Mouse (Mus musculus) embryonic facial prominence, embryonic 15.5 days (tissue): ENCODE measurements at regions not wholly inside any gene's neighbourhood (a gene's known extent, or its start where the extent isn't known, plus 50 kb on each side); places are given as distances from the start of the nearest gene placed in this dataset.

Experiments used
- ATAC-seq: fragments of 200-750 bp; cut with Nextera tagmentation; 2 replicates; pipeline ENCODE4 v1.8.0; 2017; ENCODE audit warnings: low read depth, moderate TSS enrichment; ENCODE audit not compliant: insufficient number of reproducible peaks, low FRiP score, low TSS enrichment
- H3K27ac ChIP-seq: fragments of 300-500 bp; sonication (generic); replicated peaks from 2 replicates; pipeline ENCODE4 v1.5.1; 2015; ENCODE audit warnings: mild to moderate bottlenecking, inconsistent platforms
- H3K27me3 ChIP-seq: fragments of 300-500 bp; sonication (generic); 2 replicates; pipeline ENCODE4 v1.6.1; 2015; ENCODE audit warnings: inconsistent platforms
- H3K36me3 ChIP-seq: fragments of 300-500 bp; sonication (generic); 2 replicates; pipeline ENCODE4 v1.6.1; 2015; ENCODE audit warnings: mild to moderate bottlenecking, inconsistent platforms
- H3K4me1 ChIP-seq: fragments of 300-500 bp; sonication (generic); 2 replicates; pipeline ENCODE4 v1.6.1; 2015; ENCODE audit warnings: inconsistent platforms
- H3K4me2 ChIP-seq: fragments of 300-500 bp; sonication (generic); replicated peaks from 2 replicates; pipeline ENCODE4 v1.6.1; 2015; ENCODE audit warnings: mild to moderate bottlenecking, inconsistent platforms
- H3K4me3 ChIP-seq: fragments of 300-500 bp; sonication (generic); replicated peaks from 2 replicates; pipeline ENCODE4 v1.5.1; 2015; ENCODE audit warnings: mild to moderate bottlenecking, inconsistent platforms
- H3K9ac ChIP-seq: fragments of 300-500 bp; sonication (generic); 2 replicates; pipeline ENCODE4 v1.6.1; 2015; ENCODE audit warnings: inconsistent platforms
- H3K9me3 ChIP-seq: fragments of 300-500 bp; sonication (generic); replicated peaks from 2 replicates; pipeline ENCODE4 v1.6.1; 2016; ENCODE audit warnings: inconsistent platforms
- WGBS: fragments of 180-500 bp; shearing (Covaris S2); methylation state at CpG from one replicate; pipeline ENCODE4 v1.1.7; 2015; 5-methylcytosine and 5-hydroxymethylcytosine counted together

- H3K4me3 ChIP-seq, result no peak overlapping the region
- H3K36me3 ChIP-seq, result no peaks in the 10 kb centered on the region
- H3K27ac ChIP-seq, result no peak overlapping the region
- WGBS, result 87% methylated on average over 4 of the region's 4 CpGs
- H3K4me1 ChIP-seq, result peaks cover 24% of the 10 kb centered on the region
- H3K4me2 ChIP-seq, result no peak overlapping the region
- no peak overlapping the region for H3K9ac ChIP-seq
- H3K27me3 ChIP-seq, result no peaks in the 10 kb centered on the region
- no peak for ATAC-seq
- no peaks in the 10 kb centered on the region for H3K9me3 ChIP-seq
Observed at GRCm38 (mm10) chr15:36378640-36379039, 628.9 kb downstream of the Zfp706 start.

- Histone ChIP-seq H3K27ac (no peak overlapping the region), H3K4me1 (peaks cover 26% of the 10 kb centered on the region), H3K4me3 (no peak overlapping the region), H3K9me3 (no peaks in the 10 kb centered on the region), H3K27me3 (no peaks in the 10 kb centered on the region), H3K9ac (no peak overlapping the region), H3K36me3 (no peaks in the 10 kb centered on the region), H3K4me2 (no peak overlapping the region)
- no peak for ATAC-seq
- WGBS, result 73% methylated on average over 6 of the region's 6 CpGs
Observed at GRCm38 (mm10) chr15:36376551-36376950, 631.0 kb downstream of the Zfp706 start.

- H3K27me3 ChIP-seq, result no peaks in the 10 kb centered on the region
- H3K4me2 ChIP-seq, result peak overlapping the region; percentile 65
- peak; percentile 21; the same call in 1 of the 2 replicates for ATAC-seq
- WGBS, result 4% methylated on average over 1 of the region's 1 CpGs
- H3K9ac ChIP-seq, result no peak overlapping the region
- no peaks in the 10 kb centered on the region for H3K36me3 ChIP-seq
- H3K9me3 ChIP-seq, result no peaks in the 10 kb centered on the region
- H3K4me3 ChIP-seq, result peak overlapping the region; percentile 41
- peak overlapping the region; percentile 81; the same call in 1 of the 2 replicates for H3K27ac ChIP-seq
- peaks cover 20% of the 10 kb centered on the region for H3K4me1 ChIP-seq
Observed at GRCm38 (mm10) chr15:36375549-36375885, 632.1 kb downstream of the Zfp706 start.

DNA sequence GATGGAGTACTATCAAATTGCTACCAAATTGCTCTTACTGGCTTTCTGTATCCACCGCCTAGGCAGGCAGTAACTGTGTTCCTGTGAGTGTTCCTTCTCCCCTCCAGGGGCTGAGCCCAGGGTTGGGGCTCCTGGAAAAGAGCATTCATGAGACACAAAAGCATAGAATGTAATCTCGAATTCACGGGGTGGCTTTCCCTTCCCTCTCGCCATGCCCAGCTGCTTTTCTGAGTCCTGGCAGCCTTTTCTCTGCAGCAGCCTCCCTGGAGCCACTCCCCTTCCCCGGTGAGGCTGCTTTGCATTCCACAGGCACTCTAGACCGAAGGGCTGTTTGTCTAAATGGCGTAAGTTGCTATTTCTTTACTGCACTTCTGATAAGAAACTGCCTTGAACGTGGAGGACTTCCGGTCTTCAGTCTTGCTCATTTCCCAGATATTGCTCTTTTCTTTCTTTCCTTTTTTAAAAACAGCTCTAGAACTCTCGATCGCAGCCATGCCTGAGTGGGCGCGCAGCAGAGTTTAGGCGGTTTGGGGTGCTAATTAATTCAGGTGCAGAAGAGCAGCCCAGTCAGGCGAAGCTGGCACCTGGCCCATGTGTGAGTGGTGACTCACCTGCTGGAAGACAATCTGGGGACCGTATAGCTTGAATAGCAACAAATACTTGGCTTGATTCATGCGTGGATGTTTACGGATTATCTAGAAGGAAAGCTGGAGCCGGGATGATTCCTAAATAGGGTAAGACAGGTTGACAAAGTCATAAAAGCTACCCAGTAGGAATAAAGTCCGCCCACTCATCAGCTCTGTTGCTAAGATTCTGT lies 632.6 kb downstream of the Zfp706 start:
- H3K9ac ChIP-seq, result peak overlapping the region; percentile 21; the same call in 1 of the 2 replicates

DNA sequence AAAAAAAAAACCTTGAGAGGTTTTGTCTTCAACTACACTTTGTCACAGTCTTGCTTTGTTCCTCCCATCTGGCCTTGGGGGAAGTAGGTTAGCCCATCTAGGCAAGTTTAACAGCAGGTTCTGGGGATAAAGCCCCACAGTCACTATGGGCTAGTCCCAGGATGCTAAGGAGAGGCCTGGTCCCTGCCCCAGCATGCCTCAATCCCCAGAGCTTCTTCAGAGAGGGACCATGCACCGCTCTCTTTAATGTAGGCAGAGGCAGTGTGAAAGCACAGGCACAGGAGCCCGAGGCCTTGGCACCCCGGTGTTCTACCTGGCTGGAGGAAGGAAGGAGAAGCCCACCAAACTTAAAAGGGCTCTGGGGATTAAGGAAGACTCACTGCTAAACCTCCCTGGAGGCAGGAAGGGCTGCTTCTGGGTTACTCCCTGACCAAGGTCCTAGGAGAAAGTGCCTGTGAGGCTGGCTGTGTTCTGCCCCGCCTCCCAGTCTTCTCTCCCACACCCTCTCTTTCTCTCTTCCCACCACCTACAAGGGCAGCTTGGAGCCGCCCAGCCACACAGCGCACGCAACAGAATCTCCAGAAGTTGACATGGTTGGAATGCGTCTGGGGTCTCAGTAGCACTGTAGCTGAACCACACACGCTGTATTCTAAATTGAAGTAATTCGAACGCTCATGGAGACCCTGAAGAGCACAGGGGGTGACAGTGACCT lies 633.5 kb downstream of the Zfp706 start:
- ATAC-seq, result peak; percentile 66
- peak overlapping the region; percentile 65 for H3K4me2 ChIP-seq
- H3K9ac ChIP-seq, result 0 out of 2 replicates have a peak overlapping the region, but pooled peaks have one; percentile 21
- peaks cover 20% of the 10 kb centered on the region for H3K4me1 ChIP-seq
- H3K36me3 ChIP-seq, result no peaks in the 10 kb centered on the region
- H3K9me3 ChIP-seq, result no peaks in the 10 kb centered on the region
- H3K27ac ChIP-seq, result peak overlapping the region; percentile 81
- 6% methylated on average over 11 of the region's 11 CpGs for WGBS
- H3K27me3 ChIP-seq, result no peaks in the 10 kb centered on the region
- H3K4me3 ChIP-seq, result peak overlapping the region; percentile 41

More for the DNA sequence above, 632.6 kb downstream of the Zfp706 start:
- WGBS, result 1% methylated on average over 20 of the region's 20 CpGs
- H3K27ac ChIP-seq, result peak overlapping the region; percentile 81
- H3K4me2 ChIP-seq, result peak overlapping the region; percentile 65
- peak overlapping the region; percentile 41 for H3K4me3 ChIP-seq
- no peaks in the 10 kb centered on the region for H3K27me3 ChIP-seq
- peaks cover 20% of the 10 kb centered on the region for H3K4me1 ChIP-seq
- H3K9me3 ChIP-seq, result no peaks in the 10 kb centered on the region
- peak; percentile 53 for ATAC-seq
- H3K36me3 ChIP-seq, result no peaks in the 10 kb centered on the region

DNA sequence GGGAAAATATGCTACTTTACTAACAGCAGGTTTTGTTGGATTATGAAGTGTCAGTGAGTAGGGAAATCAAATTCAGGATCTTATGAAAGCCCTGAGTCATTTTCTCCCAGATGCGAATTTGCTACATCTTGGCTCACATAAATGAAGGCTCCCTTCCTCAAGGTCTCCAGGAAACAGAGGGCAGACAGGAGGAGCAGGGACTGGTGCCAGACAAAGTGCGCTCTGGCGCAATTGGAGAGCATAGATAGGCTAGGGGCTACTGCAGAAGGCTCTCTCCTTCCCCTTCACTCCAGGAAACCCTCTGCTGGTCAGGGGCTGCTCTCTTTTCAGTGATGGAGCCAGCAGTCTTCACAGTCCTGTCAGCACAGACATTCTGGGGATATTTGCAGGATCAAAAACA lies 634.1 kb downstream of the Zfp706 start:
- Histone ChIP-seq H3K27ac (peak overlapping the region; percentile 81), H3K4me2 (no peak overlapping the region), H3K36me3 (no peaks in the 10 kb centered on the region), H3K27me3 (no peaks in the 10 kb centered on the region), H3K9me3 (no peaks in the 10 kb centered on the region), H3K9ac (no peak overlapping the region), H3K4me1 (peaks cover 20% of the 10 kb centered on the region), H3K4me3 (no peak overlapping the region)
- no peak for ATAC-seq
- 39% methylated on average over 3 of the region's 3 CpGs for WGBS

DNA sequence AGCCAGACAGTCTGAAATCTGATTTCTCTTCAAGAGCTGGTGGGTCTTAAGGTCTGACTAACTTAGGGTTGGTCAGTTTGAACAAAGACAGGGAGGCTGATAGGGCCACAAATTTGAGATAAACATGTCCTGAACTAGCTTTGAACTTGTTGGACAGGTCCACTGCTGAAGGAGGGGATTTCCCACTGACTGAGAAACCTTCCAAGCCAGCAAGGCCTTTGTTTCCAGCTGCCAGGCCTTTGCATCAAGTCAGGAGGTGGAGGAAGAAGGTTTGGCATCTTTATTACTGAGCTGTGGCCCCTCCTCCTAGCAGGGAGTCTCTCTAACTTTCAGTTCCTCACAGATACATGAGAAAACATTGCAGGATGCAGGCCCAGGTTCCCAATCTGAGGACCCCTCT lies 636.2 kb downstream of the Zfp706 start:
- H3K9me3 ChIP-seq, result no peaks in the 10 kb centered on the region
- no peak overlapping the region for H3K4me3 ChIP-seq
- no peak for ATAC-seq
- H3K4me2 ChIP-seq, result no peak overlapping the region
- H3K4me1 ChIP-seq, result peaks cover 20% of the 10 kb centered on the region
- H3K36me3 ChIP-seq, result no peaks in the 10 kb centered on the region
- H3K27me3 ChIP-seq, result no peaks in the 10 kb centered on the region
- no peak overlapping the region for H3K9ac ChIP-seq
- no peak overlapping the region for H3K27ac ChIP-seq

DNA sequence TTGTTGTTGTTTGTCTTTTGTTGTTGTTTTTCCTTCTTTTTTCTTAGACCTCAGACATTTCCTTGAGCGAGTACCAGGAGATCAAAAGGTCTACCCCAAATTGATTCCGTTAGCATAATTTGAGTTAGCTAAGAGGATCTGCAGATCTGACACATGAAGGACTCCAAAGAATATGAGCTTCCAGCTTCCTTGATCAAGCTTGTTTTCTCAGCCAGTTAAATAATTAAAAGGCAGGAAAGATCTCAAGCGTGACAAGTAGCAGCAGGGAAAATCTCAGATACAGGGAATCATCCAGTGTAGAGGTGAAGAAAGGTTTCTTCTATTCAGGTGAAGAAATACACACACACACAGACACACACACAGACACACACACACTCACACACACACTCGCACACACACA lies 636.7 kb downstream of the Zfp706 start:
- Histone ChIP-seq H3K36me3 (no peaks in the 10 kb centered on the region), H3K4me1 (peaks cover 20% of the 10 kb centered on the region), H3K27me3 (no peaks in the 10 kb centered on the region), H3K4me2 (no peak overlapping the region), H3K9ac (no peak overlapping the region), H3K4me3 (no peak overlapping the region), H3K9me3 (no peaks in the 10 kb centered on the region), H3K27ac (no peak overlapping the region)
- ATAC-seq, result no peak
- 64% methylated on average over 4 of the region's 4 CpGs for WGBS

DNA sequence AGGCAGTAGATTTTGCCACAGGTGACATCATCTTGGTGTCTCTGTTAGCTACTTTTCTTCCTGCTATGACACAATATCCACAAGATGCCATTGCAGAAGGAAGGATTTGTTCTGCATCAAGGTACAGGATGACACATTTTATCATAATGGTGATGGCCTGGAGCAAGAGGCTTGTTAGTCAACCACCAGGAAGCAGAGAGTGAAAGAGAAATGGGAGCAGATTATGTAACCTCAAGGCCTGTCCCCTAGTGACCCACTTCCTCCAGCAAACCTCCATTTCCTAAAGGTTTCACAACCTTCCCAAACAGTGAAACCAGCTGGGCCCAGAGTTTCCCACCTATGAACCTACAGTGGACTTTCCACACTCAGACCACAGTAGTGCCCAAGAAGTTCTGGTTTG lies 640.3 kb downstream of the Zfp706 start:
- no peaks in the 10 kb centered on the region for H3K27me3 ChIP-seq
- no peaks in the 10 kb centered on the region for H3K36me3 ChIP-seq
- no peak overlapping the region for H3K9ac ChIP-seq
- H3K9me3 ChIP-seq, result no peaks in the 10 kb centered on the region
- no peak overlapping the region for H3K4me3 ChIP-seq
- no peak overlapping the region for H3K27ac ChIP-seq
- ATAC-seq, result no peak
- H3K4me2 ChIP-seq, result no peak overlapping the region
- no peaks in the 10 kb centered on the region for H3K4me1 ChIP-seq

DNA sequence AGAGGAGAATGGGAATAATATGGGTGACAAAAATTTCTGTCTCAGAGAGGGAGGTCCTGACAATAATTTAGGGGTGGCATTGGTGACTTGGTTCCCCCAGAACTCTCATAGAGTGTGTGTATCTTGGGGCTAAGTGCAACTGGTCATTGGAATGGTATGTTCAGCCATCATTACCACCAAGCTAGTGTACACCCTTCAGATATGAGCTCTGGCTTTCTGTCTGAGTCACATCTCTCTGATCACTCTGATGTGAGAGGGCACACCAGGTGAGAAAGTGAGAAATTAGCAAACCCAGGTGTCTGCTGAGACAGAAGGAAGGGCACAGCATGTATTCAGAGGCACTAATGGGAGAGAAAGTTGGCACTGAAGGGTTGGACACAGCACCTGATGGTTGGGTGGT lies 642.8 kb downstream of the Zfp706 start:
- Histone ChIP-seq H3K27ac (no peak overlapping the region), H3K9ac (no peak overlapping the region), H3K4me3 (no peak overlapping the region), H3K9me3 (no peaks in the 10 kb centered on the region), H3K4me1 (peaks cover 11% of the 10 kb centered on the region), H3K36me3 (no peaks in the 10 kb centered on the region), H3K27me3 (no peaks in the 10 kb centered on the region), H3K4me2 (no peak overlapping the region)
- ATAC-seq, result no peak

DNA sequence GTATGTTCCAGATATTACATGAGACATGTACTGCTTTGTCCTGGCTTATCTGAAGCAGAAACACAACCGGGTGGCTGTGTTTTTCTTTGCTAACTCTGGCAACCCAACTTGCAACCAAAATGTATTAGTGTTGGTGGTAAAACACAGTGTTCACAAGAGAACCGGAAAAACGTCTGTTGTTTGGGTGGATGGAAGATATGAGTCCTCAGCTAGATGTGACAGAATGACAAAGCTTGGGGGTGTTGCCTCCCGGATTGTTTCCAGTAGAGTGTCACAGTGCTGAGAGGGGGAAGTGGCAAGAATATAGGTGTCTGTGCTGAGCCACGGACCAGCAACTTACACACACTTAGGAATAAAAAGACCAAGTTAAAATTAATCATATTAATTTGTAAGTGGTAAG lies 643.5 kb downstream of the Zfp706 start:
- ATAC-seq, result no peak
- H3K27me3 ChIP-seq, result no peaks in the 10 kb centered on the region
- no peak overlapping the region for H3K4me2 ChIP-seq
- 64% methylated on average over 5 of the region's 5 CpGs for WGBS
- no peak overlapping the region for H3K4me3 ChIP-seq
- H3K27ac ChIP-seq, result no peak overlapping the region
- H3K9ac ChIP-seq, result no peak overlapping the region
- H3K36me3 ChIP-seq, result no peaks in the 10 kb centered on the region
- H3K4me1 ChIP-seq, result peaks cover 11% of the 10 kb centered on the region
- no peaks in the 10 kb centered on the region for H3K9me3 ChIP-seq
